Mouse (Mus musculus): Measurements from ENCODE around the gene Scn3a.

DNA sequence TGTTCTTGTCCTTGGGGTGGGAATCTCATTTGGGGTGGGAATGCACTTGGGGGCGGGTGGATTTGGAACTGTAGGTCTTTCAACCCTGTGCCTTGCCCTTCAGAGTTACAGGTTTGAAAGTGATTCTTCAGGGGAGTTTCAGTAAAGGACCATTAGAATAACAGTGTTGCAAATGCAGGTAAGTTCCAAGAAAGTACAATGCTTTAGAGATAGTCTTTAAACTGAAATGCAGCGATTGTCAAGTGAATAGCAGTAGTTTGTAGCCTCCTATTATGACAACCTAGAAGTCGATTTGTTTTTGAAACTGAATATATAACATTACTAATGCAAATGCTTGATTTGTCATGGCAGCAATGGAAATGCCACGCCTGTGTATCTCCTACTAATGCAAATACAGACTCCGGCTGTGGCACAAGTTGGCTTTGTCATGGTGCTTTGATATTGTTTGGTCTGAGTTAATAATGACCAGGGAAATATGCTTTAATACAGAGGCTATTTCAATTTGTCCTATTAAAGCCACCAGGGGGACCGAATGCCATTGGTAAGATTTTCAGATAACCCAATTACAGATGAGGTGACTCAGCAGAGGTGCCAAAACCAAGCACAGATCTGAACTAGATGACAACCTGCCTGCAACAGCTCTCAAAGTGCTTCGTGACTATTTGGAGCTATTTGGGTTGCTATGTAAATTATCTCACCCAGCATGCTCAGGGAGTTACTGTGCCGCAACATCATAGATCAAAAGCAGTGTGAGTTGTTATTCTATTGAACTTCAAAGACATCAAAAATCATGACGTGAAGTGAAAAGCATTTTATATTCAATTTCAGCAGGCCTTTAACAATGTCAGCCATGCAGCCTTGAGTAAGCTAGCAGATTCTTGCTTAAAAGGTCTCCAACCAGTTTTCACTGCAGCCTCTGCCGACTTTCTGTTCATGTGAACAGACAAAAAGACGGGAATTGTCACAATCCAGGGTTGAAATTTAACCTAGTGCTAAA lies 145.9 kb downstream of the Scn3a start:
- TF ChIP-seq CTCF (IDR thresholded peaks at IDR 0.05; ENCODE audit: low read depth) (no peak), EP300 (IDR thresholded peaks at IDR 0.05; ENCODE audit: low read depth) (no peak)

All from liver, embryonic 14.5 days (tissue).